Mouse (Mus musculus): ENCODE results near the gene Serpinb7.

The Serpinb7 gene

DNA sequence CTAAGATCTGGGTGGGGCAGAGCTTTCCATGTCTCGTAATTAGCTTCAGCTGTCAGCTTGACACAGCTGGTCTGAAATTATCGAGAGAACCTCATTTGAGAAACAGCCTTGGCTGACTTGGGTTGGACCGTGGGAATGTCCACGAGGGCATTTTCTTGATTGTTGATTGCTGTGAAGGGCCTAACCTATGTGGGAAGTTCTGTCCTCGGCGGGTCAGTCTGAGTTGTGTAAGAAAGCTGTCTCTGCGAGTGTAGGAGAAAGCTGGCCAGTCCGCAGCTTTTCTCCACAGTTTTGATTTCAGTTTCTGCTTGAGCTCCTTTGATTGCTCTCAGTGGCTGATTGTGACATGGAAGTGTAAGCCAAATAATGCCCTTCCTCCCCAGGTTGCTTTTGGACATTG lies 90.1 kb downstream of the Serpinb7 start:
- no peak for DNase-seq (ENCODE audit: low spot score)

DNA sequence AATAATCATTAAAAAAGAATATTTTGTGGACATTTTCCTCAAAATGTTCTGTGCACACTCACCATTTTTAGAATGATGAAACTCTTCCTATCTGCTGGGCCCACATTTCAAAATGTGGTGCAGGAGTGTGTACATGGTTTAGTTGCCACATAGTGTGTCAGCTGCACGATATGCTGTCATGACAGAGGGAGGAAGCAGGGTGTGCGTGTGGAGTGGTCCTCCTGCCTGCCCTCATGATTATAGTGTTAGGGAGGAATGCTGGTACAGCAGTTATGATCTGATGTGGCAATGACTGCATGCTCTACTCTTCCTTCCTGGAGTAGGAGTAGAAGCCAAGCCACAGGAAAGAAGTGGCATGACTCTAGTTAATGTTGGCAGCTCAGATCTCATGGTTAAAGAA lies 97.3 kb downstream of the Serpinb7 start:
- no peak for DNase-seq (ENCODE audit: low spot score)

DNA sequence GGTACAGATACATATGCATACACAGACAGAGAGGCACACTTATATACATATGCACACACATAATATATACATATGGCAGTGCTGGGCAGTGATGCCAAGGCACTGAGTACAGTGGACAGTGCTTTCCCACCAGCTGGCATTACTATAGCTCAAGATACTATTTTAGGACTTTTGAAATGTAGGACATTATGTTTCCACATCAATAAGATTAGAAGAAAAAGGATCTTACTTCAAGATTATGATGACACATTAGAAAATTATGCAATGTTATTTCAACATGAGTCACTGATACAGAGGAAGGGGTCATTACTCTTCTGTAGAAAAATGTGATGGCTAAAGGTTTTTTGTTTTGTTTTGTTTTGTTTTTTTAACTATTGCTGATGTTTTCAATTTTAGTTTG lies 102.6 kb downstream of the Serpinb7 start:
- no peak for DNase-seq (ENCODE audit: low spot score)

Measured in MN1 (cell line).